Mouse (Mus musculus) olfactory bulb, adult 2 months (tissue): ENCODE measurements at regions not wholly inside any gene's neighbourhood (a gene's known extent, or its start where the extent isn't known, plus 50 kb on each side); places are given as distances from the start of the nearest gene placed in this dataset.

Experiments used
- CTCF ChIP-seq: fragments of 200-500 bp; IDR thresholded peaks from 2 replicates; pipeline ENCODE4 v1.5.1; 2012; ENCODE audit warnings: low read depth, mild to moderate bottlenecking, low read length, moderate library complexity; ENCODE audit not compliant: insufficient read depth
- POLR2A ChIP-seq: fragments of 200-500 bp; IDR thresholded peaks from 2 replicates; pipeline ENCODE4 v1.6.1; 2012; ENCODE audit warnings: mild to moderate bottlenecking, low read depth, low read length, moderate library complexity; ENCODE audit not compliant: insufficient read depth

DNA sequence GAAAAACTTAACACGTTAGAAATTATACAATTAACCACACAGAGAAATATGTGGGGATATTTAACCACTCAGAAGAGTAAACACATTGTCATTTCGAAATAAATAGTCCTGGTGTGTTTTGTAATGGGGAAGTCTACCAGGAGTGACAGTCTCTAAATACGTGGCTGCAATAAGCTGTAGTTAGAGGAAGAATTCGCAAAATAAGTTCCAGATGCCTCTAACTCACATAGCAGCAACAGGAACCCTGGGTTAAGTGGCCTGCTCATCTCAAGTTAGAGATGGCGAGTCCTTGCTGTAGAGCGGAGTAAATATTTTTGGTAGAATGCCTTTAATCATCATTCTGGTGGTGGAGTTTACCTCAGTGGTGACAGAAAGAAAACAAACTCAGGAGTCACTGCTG is 430.2 kb downstream of the Zfp704 start:
- TF ChIP-seq CTCF: no peak
- no peak for TF ChIP-seq POLR2A
